Mouse (Mus musculus): Measurements from ENCODE around the gene Surf1.

GRCm38 (mm10) chr2:26916738-26917137 is 408 bp upstream of the Surf1 start:
- no peak for TF ChIP-seq CTCF (IDR thresholded peaks at IDR 0.05; ENCODE audit: borderline replicate concordance, extremely low read depth, insufficient read depth, insufficient read length)
- no peak for TF ChIP-seq POLR2A (IDR thresholded peaks at IDR 0.05; ENCODE audit: borderline replicate concordance, extremely low read depth, insufficient read depth, insufficient read length, poor library complexity, severe bottlenecking)

Data from brain, embryonic 14.5 days (tissue).